8 mouse cellular contexts compared by ENCODE assay signal in genomic region chr15:98691486-98692147, GRCm38 (mm10). TPM values are rescaled to one million over a fixed set of nuclear protein-coding genes. Genes with fewer than 3 reads are reported as not detected.
DNase-seq lines count a peak whose midpoint lies in the region; ATAC-seq and TF ChIP-seq lines count a peak whose summit lies in the region.
"Had no signal": no experiment of that assay in that cellular context is flagged by ENCODE, and none has a peak within 500 bp of the region (broad histone marks: within the 10 kb centered on the region; RNA-seq: fewer than 3 reads in every experiment).

No protein-coding gene starts in this region.

- 48% methylated on average over 7 of the region's 7 CpGs for WGBS in lung, embryonic 15.5 days
- WGBS in stomach, embryonic 15.5 days = 63% methylated on average over 7 of the region's 7 CpGs

- no peaks in the 10 kb centered on the region for H3K27me3 ChIP-seq in lung, embryonic 15.5 days
- H3K27me3 ChIP-seq in stomach, embryonic 15.5 days (replicated peaks) = no peaks in the 10 kb centered on the region; the same call in 1 of the 2 replicates

- TF ChIP-seq POLR2A in embryonic fibroblast, embryonic 13.5 days (IDR thresholded peaks at IDR 0.05; ENCODE audit: low read depth, low read length) = no peak

- no peak for TF ChIP-seq CTCF in embryonic fibroblast, embryonic 13.5 days (IDR thresholded peaks at IDR 0.05; ENCODE audit: borderline replicate concordance, insufficient read depth, low read length)

- H3K36me3 ChIP-seq in lung, embryonic 15.5 days = no peaks in the 10 kb centered on the region
- H3K36me3 ChIP-seq in stomach, embryonic 15.5 days = no peaks in the 10 kb centered on the region

- H3K4me1 ChIP-seq in lung, embryonic 15.5 days = peaks cover 11% of the 10 kb centered on the region
- H3K4me1 ChIP-seq in embryonic fibroblast, embryonic 13.5 days (ENCODE audit: control insufficient read depth, insufficient read depth, low read length) = peaks cover 5% of the 10 kb centered on the region; the same call in 1 of the 2 replicates
- H3K4me1 ChIP-seq in stomach, embryonic 15.5 days = peaks cover 9% of the 10 kb centered on the region; the same call in 1 of the 2 replicates

- H3K9me3 ChIP-seq in lung, embryonic 15.5 days = no peaks in the 10 kb centered on the region
- H3K9me3 ChIP-seq in stomach, embryonic 15.5 days = no peaks in the 10 kb centered on the region

- no peak overlapping the region for H3K9ac ChIP-seq in lung, embryonic 15.5 days
- H3K9ac ChIP-seq in stomach, embryonic 15.5 days = no peak overlapping the region

- H3K27ac ChIP-seq in lung, embryonic 15.5 days = peak overlapping the region; percentile 31; the same call in 1 of the 2 replicates
- peak overlapping the region; percentile 45; the same call in 1 of the 2 replicates for H3K27ac ChIP-seq in embryonic fibroblast, embryonic 13.5 days (ENCODE audit: insufficient read depth, low read length)
- H3K27ac ChIP-seq in stomach, embryonic 15.5 days = peak overlapping the region; percentile 11; the same call in 1 of the 2 replicates

- DNase-seq in lung, postnatal 25 days (ENCODE audit: low spot score) = no peak
- peak; percentile 33 to 38 for DNase-seq in kidney, postnatal 36 days
- DNase-seq in cerebellum, adult 18-20 months = no peak
- DNase-seq in cerebellum, adult 9-10 months = no peak

- no peak overlapping the region for H3K4me3 ChIP-seq in lung, embryonic 15.5 days
- H3K4me3 ChIP-seq in embryonic fibroblast, embryonic 13.5 days (ENCODE audit: insufficient read depth, low read length) = no peak overlapping the region
- H3K4me3 ChIP-seq in stomach, embryonic 15.5 days (replicated peaks) = no peak overlapping the region
- H3K4me3 ChIP-seq: erythroblast, embryonic 14.5 days had no signal

- ATAC-seq in lung, embryonic 15.5 days (ENCODE audit: borderline replicate concordance, extremely low read depth, low FRiP score, low TSS enrichment) = no peak
- no peak for ATAC-seq in stomach, embryonic 15.5 days (ENCODE audit: insufficient read depth, low FRiP score, low read depth)

- no peak overlapping the region for H3K4me2 ChIP-seq in lung, embryonic 15.5 days
- H3K4me2 ChIP-seq in stomach, embryonic 15.5 days = no peak overlapping the region

RNA-seq across cellular contexts. Expression of gene Rnd1, which starts 14.4 kb away (rescaled TPM):
- polyA plus RNA-seq in lung, embryonic 15.5 days (2015; fragmentation: Nextera tagmentation; extraction: Ambion mirVana) = 0.63 and 0.92 TPM in 2 replicates
- 9.6 and 14.3 TPM in 2 replicates for polyA plus RNA-seq in embryonic fibroblast, embryonic 13.5 days (2011; ENCODE audit: insufficient read length, low read depth, missing spikeins)
- 1.3 and 1.4 TPM in 2 replicates for polyA plus RNA-seq in stomach, embryonic 15.5 days (2015; fragmentation: Nextera tagmentation; extraction: Ambion mirVana)
- polyA plus RNA-seq: erythroblast, embryonic 14.5 days had no signal

RNA-seq across cellular contexts. Expression of gene Ccdc65, which starts 16.4 kb away (rescaled TPM):
- polyA plus RNA-seq in lung, embryonic 15.5 days (2015; fragmentation: Nextera tagmentation; extraction: Ambion mirVana) = 2.1 and 2.8 TPM in 2 replicates
- polyA plus RNA-seq in embryonic fibroblast, embryonic 13.5 days (2011; ENCODE audit: insufficient read length, low read depth, missing spikeins) = 2.7 and 3.2 TPM in 2 replicates
- polyA plus RNA-seq in stomach, embryonic 15.5 days (2015; fragmentation: Nextera tagmentation; extraction: Ambion mirVana) = 0.84 and 1.1 TPM in 2 replicates
- polyA plus RNA-seq: erythroblast, embryonic 14.5 days had no signal

RNA-seq across cellular contexts. Expression of gene Ddx23, which starts 28.9 kb away (rescaled TPM):
- polyA plus RNA-seq in lung, embryonic 15.5 days (2015; fragmentation: Nextera tagmentation; extraction: Ambion mirVana) = 22.5 and 22.9 TPM in 2 replicates
- polyA plus RNA-seq in embryonic fibroblast, embryonic 13.5 days (2011; ENCODE audit: insufficient read length, low read depth, missing spikeins) = 58.8 and 62.4 TPM in 2 replicates
- 22.9 and 26.8 TPM in 2 replicates for polyA plus RNA-seq in stomach, embryonic 15.5 days (2015; fragmentation: Nextera tagmentation; extraction: Ambion mirVana)

RNA-seq across cellular contexts. Expression of gene Fkbp11, which starts 36.4 kb away (rescaled TPM):
- 30.0 and 32.6 TPM in 2 replicates for polyA plus RNA-seq in lung, embryonic 15.5 days (2015; fragmentation: Nextera tagmentation; extraction: Ambion mirVana)
- 48.6 and 57.3 TPM in 2 replicates for polyA plus RNA-seq in embryonic fibroblast, embryonic 13.5 days (2011; ENCODE audit: insufficient read length, low read depth, missing spikeins)
- polyA plus RNA-seq in stomach, embryonic 15.5 days (2015; fragmentation: Nextera tagmentation; extraction: Ambion mirVana) = 112 and 123 TPM in 2 replicates

Comparison
In these comparisons a context has a peak if more than half of its experiments do, and no peak if none do; other contexts are left out.
1. DNase-seq: peak in kidney, postnatal 36 days (2 of 2); none in lung, postnatal 25 days (single experiment), cerebellum, adult 18-20 months (0 of 2) and cerebellum, adult 9-10 months (single experiment).
2. Peak in every context shown above with its lines, with median percentiles within 50 percentile points of each other: H3K27ac ChIP-seq.